Mouse (Mus musculus) testis, postnatal 14 days (tissue): ENCODE measurements at regions not wholly inside any gene's neighbourhood (a gene's known extent, or its start where the extent isn't known, plus 50 kb on each side); places are given as distances from the start of the nearest gene placed in this dataset.
A peak's percentile ranks its signal among the peaks of the same experiment; 100 is the strongest.

Experiments
- DNase-seq: peaks from one replicate; pipeline ENCODE4 v3.0.0; 2021; ENCODE audit warnings: low spot score

DNA sequence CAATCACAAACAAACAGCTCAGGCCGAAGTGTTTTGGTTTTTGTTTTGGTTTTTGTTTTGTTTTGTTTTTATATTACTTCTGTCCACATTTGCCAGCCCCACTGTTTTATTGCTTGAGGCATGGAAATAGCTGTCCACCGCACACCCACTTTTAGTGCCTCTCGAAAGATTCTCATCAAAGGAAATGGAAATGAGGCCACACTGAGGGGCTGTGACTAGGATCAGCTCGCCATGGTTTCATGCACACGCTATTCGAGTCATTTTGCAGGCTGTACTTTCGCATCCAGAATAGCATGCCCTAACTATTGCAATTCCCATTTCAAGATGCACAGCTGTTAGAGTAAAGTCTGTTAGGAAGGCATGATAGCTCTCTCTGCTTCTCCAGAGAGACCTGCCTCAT is 1543.4 kb upstream of the Tenm3 start:
- DNase-seq: no peak

DNA sequence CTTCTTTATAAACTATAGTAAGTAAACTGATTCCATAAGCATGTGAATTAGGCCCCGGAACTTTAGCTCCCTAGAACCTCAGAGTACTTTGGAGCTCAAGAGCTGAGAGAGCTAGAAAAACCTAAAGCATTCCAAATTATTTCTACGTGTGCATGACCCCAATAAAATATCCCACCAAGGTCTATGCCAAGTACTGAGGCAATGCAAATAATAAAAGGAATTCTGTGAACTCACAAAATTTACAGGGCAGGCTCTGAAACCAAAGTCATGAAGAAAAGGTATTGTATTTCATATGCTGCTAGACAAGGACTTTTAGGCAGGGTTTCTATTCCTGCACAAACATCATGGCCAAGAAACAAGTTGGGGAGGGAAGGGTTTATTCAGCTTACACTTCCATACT is 1539.9 kb upstream of the Tenm3 start:
- DNase-seq: no peak

GRCm38 (mm10) chr8:50379745-50380144 is 1536.0 kb upstream of the Tenm3 start:
- DNase-seq: no peak

DNA sequence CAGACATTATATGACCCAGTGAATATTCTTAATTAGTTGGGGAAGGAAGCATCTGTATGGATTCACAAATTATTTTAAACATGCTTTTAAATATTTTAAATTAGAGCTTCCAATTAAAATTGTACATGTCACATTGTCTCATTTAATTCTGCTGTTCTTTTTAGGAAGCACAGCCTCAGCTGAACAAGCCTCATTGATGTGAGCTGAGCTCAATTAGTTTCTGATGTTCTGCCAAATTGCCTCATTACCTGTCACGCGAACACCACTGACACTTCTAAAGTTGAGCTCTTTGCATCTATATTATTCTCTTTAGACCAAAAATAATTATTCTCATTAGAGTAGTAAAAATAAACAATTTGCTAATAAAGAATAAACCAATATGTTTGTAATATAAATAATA is 1530.0 kb upstream of the Tenm3 start:
- DNase-seq: no peak

- DNase-seq: no peak
These were observed 1482.7 kb upstream of the Tenm3 start for GRCm38 (mm10) chr8:50326485-50326884.

- no peak for DNase-seq
These were observed 1477.7 kb upstream of the Tenm3 start for GRCm38 (mm10) chr8:50321356-50321963.

DNA sequence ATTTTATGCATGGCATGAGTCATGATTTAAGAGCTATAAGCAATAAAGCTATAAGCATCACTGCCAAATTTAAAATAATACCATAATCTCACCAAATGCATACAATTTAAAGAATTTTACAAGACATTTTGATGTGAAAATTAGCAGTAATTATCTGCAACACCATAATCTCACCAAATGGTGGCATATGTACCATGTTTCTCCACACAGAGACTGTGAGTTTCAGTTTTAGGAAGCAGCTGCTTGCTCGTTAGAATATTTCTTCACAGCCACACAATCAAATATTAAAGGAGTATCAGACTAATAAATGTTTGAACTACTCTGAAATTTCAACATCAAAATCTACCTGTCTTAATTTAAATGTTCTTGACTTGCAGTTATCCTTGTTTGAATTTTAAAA is 1472.9 kb upstream of the Tenm3 start:
- DNase-seq: no peak

- DNase-seq: no peak
These were observed 1466.6 kb upstream of the Tenm3 start for GRCm38 (mm10) chr8:50310308-50310707.

GRCm38 (mm10) chr8:50300316-50300715 is 1456.6 kb upstream of the Tenm3 start:
- DNase-seq: no peak

DNA sequence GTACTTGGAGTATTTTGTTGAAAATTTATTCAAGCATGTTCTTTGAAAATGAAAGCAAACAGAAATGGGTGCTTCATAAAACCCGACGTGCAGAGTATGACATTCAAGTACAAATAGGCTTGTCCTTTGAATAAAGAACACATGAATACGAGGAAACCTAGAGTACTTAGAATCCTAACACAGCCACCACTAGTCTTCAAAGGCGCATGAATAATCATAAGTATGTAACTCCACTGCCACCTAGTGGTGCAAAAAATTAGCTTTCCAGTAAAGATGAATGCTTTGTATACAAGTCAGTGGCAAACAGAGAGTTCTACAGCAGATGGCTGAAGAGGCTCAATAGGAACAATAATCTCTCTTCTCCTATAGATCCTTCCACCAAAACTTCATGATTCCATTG is 1449.8 kb upstream of the Tenm3 start:
- DNase-seq: peak; percentile 39

- peak; percentile 18 for DNase-seq
These were observed 1448.4 kb upstream of the Tenm3 start for GRCm38 (mm10) chr8:50292158-50292557.

GRCm38 (mm10) chr8:50276346-50276745 is 1432.6 kb upstream of the Tenm3 start:
- no peak for DNase-seq

- no peak for DNase-seq
These were observed 1421.0 kb upstream of the Tenm3 start for GRCm38 (mm10) chr8:50264757-50265156.
